Mouse (Mus musculus) intestine, embryonic 15.5 days (tissue): ENCODE measurements around the gene Mrps33. TPM values are rescaled to one million over a fixed set of nuclear protein-coding genes. Genes with fewer than 3 reads are reported as not detected.
A peak's percentile ranks its signal among the peaks of the same experiment; 100 is the strongest.

Experiments
- ATAC-seq: fragments of 200-750 bp; cut with Nextera tagmentation; 2 replicates; pipeline ENCODE4 v1.8.0; 2017; ENCODE audit warnings: moderate TSS enrichment, moderate library complexity
- H3K27ac ChIP-seq: fragments of 300-500 bp; sonication (generic); 2 replicates; pipeline ENCODE4 v1.5.1; 2015; ENCODE audit warnings: mild to moderate bottlenecking, inconsistent platforms
- H3K27me3 ChIP-seq: fragments of 300-500 bp; sonication (generic); replicated peaks from 2 replicates; pipeline ENCODE4 v1.6.1; 2015; ENCODE audit warnings: inconsistent platforms
- H3K36me3 ChIP-seq: fragments of 300-500 bp; sonication (generic); 2 replicates; pipeline ENCODE4 v1.6.1; 2015; ENCODE audit warnings: inconsistent platforms
- H3K4me1 ChIP-seq: fragments of 300-500 bp; sonication (generic); replicated peaks from 2 replicates; pipeline ENCODE4 v1.6.1; 2015; ENCODE audit warnings: inconsistent platforms
- H3K4me2 ChIP-seq: fragments of 300-500 bp; sonication (generic); replicated peaks from 2 replicates; pipeline ENCODE4 v1.6.1; 2015; ENCODE audit warnings: mild to moderate bottlenecking, inconsistent platforms
- H3K4me3 ChIP-seq: fragments of 300-500 bp; sonication (generic); replicated peaks from 2 replicates; pipeline ENCODE4 v1.5.1; 2015; ENCODE audit warnings: inconsistent platforms
- H3K9ac ChIP-seq: fragments of 300-500 bp; sonication (generic); 2 replicates; pipeline ENCODE4 v1.6.1; 2015; ENCODE audit warnings: inconsistent platforms
- H3K9me3 ChIP-seq: fragments of 300-500 bp; sonication (generic); 2 replicates; pipeline ENCODE4 v1.6.1; 2016; ENCODE audit warnings: inconsistent platforms
- WGBS: fragments of 180-500 bp; shearing (Covaris S2); methylation state at CpG from one replicate; pipeline ENCODE4 v1.1.7; 2015; 5-methylcytosine and 5-hydroxymethylcytosine counted together
- polyA plus RNA-seq: library from polyadenylated mRNA; unstranded; fragments of >200 nt; fragmentation: Nextera tagmentation; extraction: Ambion mirVana; gene quantifications from 2 replicates; pipeline ENCODE4 v1.2.1, GENCODE M21; 2015

Mrps33 gene
- polyA plus RNA-seq, 1 experiment from 2014 or later: 192 TPM

DNA sequence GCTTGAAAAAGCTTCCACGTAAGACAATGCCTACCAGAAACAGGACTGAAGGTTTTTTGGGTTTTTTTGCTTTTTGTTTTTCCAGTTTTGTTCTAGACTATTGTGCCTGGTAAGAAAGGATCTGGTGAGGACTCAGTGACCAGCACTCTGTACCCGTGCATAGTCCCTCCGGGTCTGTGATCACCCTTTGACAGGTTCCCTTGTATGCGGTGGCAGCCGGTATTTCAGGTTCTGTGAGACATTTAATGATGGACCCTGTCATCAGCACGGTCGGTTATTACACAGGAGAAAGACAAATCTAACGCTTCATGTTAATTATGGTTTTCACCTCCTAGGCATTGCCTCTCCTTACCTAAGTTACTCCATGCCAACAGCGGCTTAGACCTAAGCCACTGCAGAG lies 35.8 kb downstream of the Mrps33 start:
- Histone ChIP-seq H3K4me3 (no peak overlapping the region), H3K27me3 (no peaks in the 10 kb centered on the region), H3K36me3 (no peaks in the 10 kb centered on the region), H3K9me3 (no peaks in the 10 kb centered on the region), H3K27ac (no peak overlapping the region), H3K4me2 (no peak overlapping the region), H3K4me1 (no peaks in the 10 kb centered on the region), H3K9ac (no peak overlapping the region)
- WGBS: 69% methylated on average over 9 of the region's 9 CpGs
- peak; percentile 66; the same call in 1 of the 2 replicates for ATAC-seq

DNA sequence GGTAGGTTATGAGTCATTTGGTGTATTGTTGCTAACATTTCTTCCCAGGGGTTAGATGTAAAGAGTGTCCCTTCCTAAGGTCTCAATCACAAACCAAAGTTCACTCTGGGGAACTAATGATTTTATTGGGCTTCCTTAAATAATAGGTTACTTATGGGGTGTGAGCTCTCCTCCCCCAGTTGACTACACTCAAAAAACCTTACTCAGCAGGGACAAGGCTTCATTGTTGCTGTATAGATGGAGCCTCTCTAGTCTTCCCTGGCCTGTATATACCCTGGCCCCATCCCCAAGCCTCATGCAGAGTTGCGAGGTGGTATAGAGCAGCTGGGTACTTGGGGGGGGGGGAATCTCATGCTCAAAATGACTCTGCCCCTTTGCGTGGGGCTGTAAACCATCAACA lies 53.6 kb downstream of the Mrps33 start:
- Histone ChIP-seq H3K36me3 (no peaks in the 10 kb centered on the region), H3K27me3 (no peaks in the 10 kb centered on the region), H3K4me1 (no peaks in the 10 kb centered on the region), H3K9me3 (no peaks in the 10 kb centered on the region), H3K4me2 (no peak overlapping the region), H3K9ac (no peak overlapping the region), H3K4me3 (no peak overlapping the region), H3K27ac (no peak overlapping the region)
- ATAC-seq: peak; percentile 84
- 87% methylated on average over 2 of the region's 2 CpGs for WGBS

Other genes starting within 250 kb of the Mrps33 start
- gene Adck2, start 237.1 kb downstream of the Mrps33 start, polyA plus RNA-seq: 28.0 and 29.1 TPM in 2 replicates
- 1.1 and 1.2 TPM in 2 replicates for gene Gm42420, start 225.2 kb downstream of the Mrps33 start, polyA plus RNA-seq
- 378 and 432 TPM in 2 replicates for gene Ndufb2, start 218.4 kb downstream of the Mrps33 start, polyA plus RNA-seq
- 12.0 and 13.2 TPM in 2 replicates for gene Braf, start 85.5 kb downstream of the Mrps33 start, polyA plus RNA-seq
- gene Tmem178b, start 62.3 kb upstream of the Mrps33 start, polyA plus RNA-seq: 0.68 and 1.4 TPM in 2 replicates